Mouse (Mus musculus) testis, adult 2 months (tissue): ENCODE results near the gene Padi3.

ENCODE experiments used
- CTCF ChIP-seq: fragments of 200-500 bp; IDR thresholded peaks from 2 replicates; pipeline ENCODE4 v1.5.1; 2012; ENCODE audit warnings: low read depth, mild to moderate bottlenecking, inconsistent platforms, low read length, moderate library complexity; ENCODE audit not compliant: control insufficient read depth, insufficient read depth, insufficient replicate concordance
- POLR2A ChIP-seq: fragments of 200-500 bp; IDR thresholded peaks from 2 replicates; pipeline ENCODE4 v1.6.1; 2012; ENCODE audit warnings: low read depth, mild to moderate bottlenecking, inconsistent platforms, low read length, moderate library complexity; ENCODE audit not compliant: control insufficient read depth

DNA sequence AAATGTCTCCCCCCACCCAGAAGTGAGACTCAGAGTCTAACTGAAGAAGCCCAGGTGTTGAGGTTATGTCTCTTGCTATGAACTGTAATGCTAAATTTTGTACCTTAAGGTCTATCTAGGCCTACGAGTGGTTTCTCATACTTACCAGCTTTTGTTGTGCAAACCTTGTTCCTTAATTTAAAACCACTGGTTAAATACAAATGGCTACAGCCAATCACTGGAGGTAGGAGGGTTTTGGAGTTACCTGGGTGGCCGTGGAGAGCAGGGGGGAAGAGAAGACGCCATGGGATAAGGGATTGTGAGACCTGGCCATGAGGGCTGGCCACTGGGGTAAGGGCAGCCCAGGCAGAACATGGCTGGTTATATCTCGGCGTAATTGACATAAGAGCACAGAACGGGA is 22.2 kb downstream of the Padi3 start:
- TF ChIP-seq POLR2A (no peak), CTCF (no peak)
